Mouse (Mus musculus): ENCODE data around the gene Strip1.
A peak's percentile ranks its signal among the peaks of the same experiment; 100 is the strongest.

Gene Strip1

GRCm38 (mm10) chr3:107627641-107628040 lies 3.9 kb downstream of the Strip1 start:
- DNase-seq, result no peak

GRCm38 (mm10) chr3:107626751-107627150 lies 4.7 kb downstream of the Strip1 start:
- DNase-seq, result no peak

- no peak for DNase-seq
Observed at GRCm38 (mm10) chr3:107625536-107625935, 6.0 kb downstream of the Strip1 start.

- DNase-seq, result no peak
Observed at GRCm38 (mm10) chr3:107624424-107624823, 7.1 kb downstream of the Strip1 start.

GRCm38 (mm10) chr3:107622537-107622936 lies 9.0 kb downstream of the Strip1 start:
- DNase-seq, result no peak

- DNase-seq, result no peak
Observed at GRCm38 (mm10) chr3:107621286-107622075, 10.0 kb downstream of the Strip1 start.

GRCm38 (mm10) chr3:107619911-107620310 lies 11.6 kb downstream of the Strip1 start:
- DNase-seq, result no peak

GRCm38 (mm10) chr3:107617800-107618199 lies 13.7 kb downstream of the Strip1 start:
- DNase-seq, result no peak

GRCm38 (mm10) chr3:107612902-107613525 lies 18.5 kb downstream of the Strip1 start:
- DNase-seq, result peak; percentile 44

GRCm38 (mm10) chr3:107611394-107611793 lies 20.1 kb downstream of the Strip1 start:
- DNase-seq, result no peak

GRCm38 (mm10) chr3:107609376-107609775 lies 22.1 kb downstream of the Strip1 start:
- DNase-seq, result no peak

- no peak for DNase-seq
Observed at GRCm38 (mm10) chr3:107608808-107609207, 22.7 kb downstream of the Strip1 start.

- no peak for DNase-seq
Observed at GRCm38 (mm10) chr3:107607221-107607620, 24.3 kb downstream of the Strip1 start.

GRCm38 (mm10) chr3:107605304-107605703 lies 26.2 kb downstream of the Strip1 start:
- DNase-seq, result no peak

GRCm38 (mm10) chr3:107600127-107600526 lies 31.4 kb downstream of the Strip1 start:
- no peak for DNase-seq

GRCm38 (mm10) chr3:107597586-107598389 lies 33.7 kb downstream of the Strip1 start:
- no peak for DNase-seq

GRCm38 (mm10) chr3:107597134-107597533 lies 34.4 kb downstream of the Strip1 start:
- no peak for DNase-seq

- no peak for DNase-seq
Observed at GRCm38 (mm10) chr3:107596559-107596958, 34.9 kb downstream of the Strip1 start.

- DNase-seq, result no peak
Observed at GRCm38 (mm10) chr3:107595938-107596461, 35.5 kb downstream of the Strip1 start.

- DNase-seq, result no peak
Observed at GRCm38 (mm10) chr3:107595264-107595937, 36.1 kb downstream of the Strip1 start.

- DNase-seq, result no peak
Observed at GRCm38 (mm10) chr3:107594662-107595263, 36.7 kb downstream of the Strip1 start, which contains the start of gene Alx3. Gene Alx3 (plus strand): TSS chr3:107595031.

- no peak for DNase-seq
Observed at GRCm38 (mm10) chr3:107593632-107594031, 37.9 kb downstream of the Strip1 start.
